Mouse (Mus musculus) left cerebral cortex, postnatal 4 days (tissue): Measurements from ENCODE around the gene Meox1. TPM values are rescaled to one million over a fixed set of nuclear protein-coding genes. Genes with fewer than 3 reads are reported as not detected.
A peak's percentile ranks its signal among the peaks of the same experiment; 100 is the strongest.

Experiments used
- DNase-seq: peaks from one replicate; pipeline ENCODE4 v3.0.0-alpha.2; 2022
- intact Hi-C: fragments of 180-260 bp; cut with DNase I; formaldehyde crosslinking; loops from one replicate; pipeline ENCODE4 v1.15.1; 2025
- total RNA-seq, 2 experiments: library from RNA; stranded (reverse); gene quantifications; 2 replicates each; pipeline ENCODE4 v1.2.3; 2021

Gene Meox1
- total RNA-seq, 2 experiments from 2014 or later = 1.2 to 1.5 TPM

DNA sequence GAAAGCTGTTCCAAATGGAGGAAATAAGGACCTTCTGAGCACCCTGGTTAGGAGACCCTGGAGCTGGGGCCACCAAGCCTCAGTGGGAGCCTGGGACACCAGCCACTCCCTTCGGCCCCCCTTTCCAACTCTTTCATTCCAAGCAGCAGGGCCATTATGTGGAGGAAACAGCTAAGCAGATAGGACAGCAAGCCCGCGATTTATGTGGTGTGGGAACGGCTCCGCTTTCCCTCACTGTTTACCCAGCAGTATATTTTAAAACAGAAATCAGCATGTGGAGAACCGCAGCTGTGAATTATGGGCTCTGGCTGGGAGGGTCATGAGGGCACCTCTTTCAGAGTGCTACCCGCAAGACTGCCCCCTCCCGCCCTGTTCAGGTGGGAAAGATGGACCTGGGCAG, 7.1 kb upstream of the Meox1 start:
- intact Hi-C loops = no loop called here
- no peak for DNase-seq

DNA sequence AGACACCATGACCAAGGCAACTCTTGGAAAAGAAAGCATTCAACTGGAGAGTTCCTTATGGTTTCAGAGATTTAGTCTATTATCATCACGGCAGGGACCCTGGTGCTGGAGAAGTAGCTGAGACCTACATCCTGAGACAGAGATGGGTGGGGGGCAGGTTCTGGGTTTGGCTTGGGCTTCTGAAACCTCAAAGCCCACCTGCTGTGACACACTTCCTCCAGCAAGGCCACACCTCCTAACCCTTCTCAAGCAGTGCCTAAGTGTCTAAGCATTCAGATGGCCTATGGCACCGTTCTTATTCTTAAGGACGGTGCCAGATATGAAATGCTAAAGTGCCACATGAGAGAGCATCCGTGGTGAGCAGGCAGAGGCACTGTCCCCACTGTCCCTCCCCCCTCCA, 4.2 kb upstream of the Meox1 start:
- intact Hi-C loops = no loop called here
- DNase-seq = no peak

- intact Hi-C loops = no loop called here
- DNase-seq = no peak
These were observed 2.6 kb upstream of the Meox1 start for GRCm38 (mm10) chr11:101896546-101897361.

DNA sequence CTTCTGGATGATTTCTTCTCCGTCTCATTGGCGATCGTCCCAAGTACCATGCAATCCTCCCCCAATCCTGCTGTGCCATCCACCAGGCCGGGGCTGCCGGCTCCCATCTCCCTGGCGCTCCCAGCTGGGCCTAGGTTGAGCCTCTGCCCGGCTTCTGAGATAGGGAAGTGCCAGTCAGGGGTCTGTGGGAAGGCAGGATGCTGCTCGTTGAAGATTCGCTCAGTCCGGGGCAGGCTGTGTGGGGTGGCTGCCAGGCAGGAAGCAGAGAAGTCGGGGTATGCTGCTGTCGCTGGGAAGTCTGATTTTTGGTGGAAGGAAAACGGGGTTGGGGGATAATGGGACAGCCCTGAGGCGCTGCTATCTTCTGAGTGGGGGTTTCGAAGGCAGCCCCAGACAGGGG, 614 bp downstream of the Meox1 start:
- DNase-seq = peak; percentile 46
- intact Hi-C loops = no loop called here

DNA sequence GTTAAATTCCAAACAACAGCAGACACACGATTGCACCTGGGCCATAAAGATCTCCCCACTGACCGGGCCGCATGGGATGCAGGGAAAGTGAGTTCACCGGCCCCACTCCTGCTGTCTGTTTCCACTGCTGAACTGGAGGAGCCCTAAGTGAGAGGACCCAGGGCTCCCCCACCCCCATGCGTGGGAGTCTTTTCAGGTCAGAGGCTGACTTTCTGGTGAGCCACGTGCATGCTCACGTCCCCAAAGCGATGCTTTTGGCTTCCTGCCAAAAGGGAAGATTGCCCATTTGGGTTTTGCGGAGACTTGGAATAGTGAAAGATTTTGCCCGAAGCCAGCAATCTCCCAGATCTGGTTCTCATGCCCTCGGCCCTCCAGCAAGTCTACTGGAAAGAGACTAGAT, 2.7 kb downstream of the Meox1 start:
- intact Hi-C loops = no loop called here
- peak; percentile 50 for DNase-seq

- peak; percentile 29 for DNase-seq
These were observed 4.4 kb downstream of the Meox1 start for GRCm38 (mm10) chr11:101889781-101890180.

GRCm38 (mm10) chr11:101888820-101889219, 5.4 kb downstream of the Meox1 start:
- intact Hi-C loops = no loop called here
- DNase-seq = no peak

More at GRCm38 (mm10) chr11:101889781-101890180, 4.4 kb downstream of the Meox1 start:
- intact Hi-C loops = no loop called here

GRCm38 (mm10) chr11:101886436-101886835, 7.7 kb downstream of the Meox1 start:
- intact Hi-C loops = no loop called here
- DNase-seq = no peak

GRCm38 (mm10) chr11:101885881-101886319, 8.3 kb downstream of the Meox1 start:
- intact Hi-C loops = no loop called here
- DNase-seq = no peak

DNA sequence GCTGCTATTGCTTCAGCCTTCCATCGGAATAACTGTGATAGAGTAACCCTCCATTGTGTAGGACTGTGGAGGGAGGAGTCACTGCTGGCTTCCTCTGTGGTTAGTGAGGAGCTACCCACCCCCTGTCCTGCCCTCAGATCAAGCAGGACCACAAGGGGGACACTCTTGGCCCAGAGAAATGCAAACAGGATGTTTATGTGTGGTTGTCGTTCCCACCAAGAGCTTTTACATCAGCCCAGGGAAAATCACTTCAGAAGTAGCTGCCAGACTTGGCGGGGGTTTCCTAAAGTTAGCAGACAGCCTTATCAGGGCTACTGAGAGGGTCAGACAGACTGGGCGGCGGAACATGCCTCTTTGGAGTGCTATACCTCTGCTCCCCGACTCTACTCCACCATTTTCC, 8.9 kb downstream of the Meox1 start:
- intact Hi-C loops = no loop called here
- no peak for DNase-seq

DNA sequence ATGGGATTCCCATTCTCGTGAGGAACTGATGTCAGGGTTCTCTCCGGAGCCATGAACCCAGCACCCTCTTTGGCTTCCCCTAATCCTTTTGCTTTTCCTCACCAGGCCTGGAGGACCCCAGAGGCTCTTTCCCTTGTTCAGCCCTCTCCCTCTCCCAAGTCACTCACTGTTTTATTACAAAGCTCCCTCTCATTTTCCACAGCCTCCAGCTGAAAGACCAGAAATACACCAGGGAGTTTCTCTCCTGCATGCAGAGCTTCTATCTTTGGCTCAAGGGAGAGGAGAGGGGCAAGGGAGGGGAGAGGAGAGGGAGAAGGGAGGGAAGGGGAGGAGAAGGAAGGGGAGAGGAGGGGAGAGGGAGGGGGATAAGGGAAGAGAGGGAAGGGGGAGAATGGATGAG, 10.3 kb downstream of the Meox1 start:
- intact Hi-C loops = no loop called here

GRCm38 (mm10) chr11:101882500-101883290, 11.5 kb downstream of the Meox1 start:
- intact Hi-C loops = no loop called here
- DNase-seq = no peak

More for the DNA sequence above, 10.3 kb downstream of the Meox1 start:
- no peak for DNase-seq

DNA sequence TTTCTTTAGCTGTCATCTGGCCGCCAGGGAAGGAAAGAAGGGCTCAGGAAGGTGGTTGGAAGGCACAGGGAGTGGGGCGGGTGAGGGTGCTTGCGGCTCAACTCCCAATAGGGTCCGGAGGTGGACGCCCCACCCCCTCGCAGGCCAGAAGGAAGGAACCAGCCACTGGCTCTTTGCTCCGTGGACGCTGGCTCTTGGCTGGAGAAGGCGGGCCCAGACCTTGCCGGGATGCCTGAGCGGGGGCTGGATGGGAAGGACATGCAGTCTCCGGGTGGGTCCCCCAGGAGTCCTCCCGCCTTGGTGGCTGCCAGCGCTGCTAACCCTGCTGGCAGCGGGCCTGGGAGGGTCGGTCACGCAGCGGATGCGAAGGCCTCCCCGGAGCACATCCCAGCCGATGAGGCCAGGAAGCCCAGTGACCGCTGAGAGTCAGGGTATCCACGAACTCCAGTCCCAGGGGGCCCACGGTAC, 12.5 kb downstream of the Meox1 start:
- DNase-seq = peak; percentile 56
- intact Hi-C loops = no loop called here

GRCm38 (mm10) chr11:101881185-101881584, 13.0 kb downstream of the Meox1 start:
- DNase-seq = no peak
- intact Hi-C loops = no loop called here

DNA sequence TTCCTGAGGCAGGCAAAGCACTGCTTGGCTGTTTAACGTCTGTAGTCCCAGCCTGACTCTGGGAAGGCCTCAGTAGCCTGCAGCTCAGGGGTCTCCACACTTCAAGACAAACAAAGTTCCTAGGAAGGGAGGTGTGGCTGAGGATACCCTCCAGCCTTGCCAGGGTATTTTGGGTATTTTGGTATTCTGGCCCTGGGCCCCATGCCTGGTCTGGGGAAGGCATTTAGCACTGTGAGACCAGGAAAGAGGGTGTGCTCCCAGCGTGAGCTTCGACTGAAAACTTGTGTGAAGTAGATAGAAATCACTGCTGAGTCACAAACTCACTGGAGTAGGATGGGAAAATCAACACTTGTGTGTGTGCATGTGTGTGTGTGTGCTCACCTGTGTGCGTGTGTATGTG, 14.5 kb downstream of the Meox1 start:
- intact Hi-C loops = no loop called here
- no peak for DNase-seq

DNA sequence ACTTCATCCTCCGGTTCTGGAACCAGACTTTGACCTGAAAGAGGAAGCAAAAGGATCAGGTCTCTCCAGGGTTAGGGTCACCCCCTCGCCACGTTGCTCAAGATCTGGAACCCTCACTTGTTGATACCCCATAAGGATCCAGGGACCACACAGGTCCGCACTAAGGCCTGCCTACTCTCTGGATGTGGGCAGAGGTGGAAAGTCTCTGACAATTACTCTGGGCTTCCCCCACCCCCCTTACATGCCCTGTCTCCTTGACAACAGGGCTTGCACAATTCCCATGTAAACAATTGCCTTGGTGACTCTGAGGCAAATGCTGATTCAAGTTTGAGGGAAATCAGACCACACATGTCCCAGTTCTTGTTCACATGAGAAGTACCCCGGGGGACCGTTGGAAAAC, 15.5 kb downstream of the Meox1 start:
- no peak for DNase-seq
- intact Hi-C loops = no loop called here

DNA sequence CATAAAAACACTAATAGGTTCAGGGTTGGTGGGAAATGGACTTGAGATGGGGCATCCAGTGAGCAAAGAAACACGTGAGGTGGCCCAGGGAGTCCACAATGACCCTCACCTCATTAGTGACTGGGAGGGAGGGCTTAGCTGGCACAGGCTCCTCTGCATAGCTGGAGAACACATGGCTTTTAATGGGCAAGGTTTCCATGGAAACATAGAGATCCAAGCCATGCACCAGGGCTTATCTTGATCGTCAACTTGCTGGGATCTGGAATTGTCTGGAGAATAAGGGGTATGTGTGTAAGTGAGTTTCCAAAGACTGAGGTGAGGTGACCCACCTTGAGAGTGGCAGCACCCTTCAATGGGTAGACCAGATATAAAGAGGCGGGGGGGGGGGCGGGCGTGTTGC, 19.2 kb downstream of the Meox1 start:
- intact Hi-C loops = no loop called here
- DNase-seq = peak; percentile 29

DNA sequence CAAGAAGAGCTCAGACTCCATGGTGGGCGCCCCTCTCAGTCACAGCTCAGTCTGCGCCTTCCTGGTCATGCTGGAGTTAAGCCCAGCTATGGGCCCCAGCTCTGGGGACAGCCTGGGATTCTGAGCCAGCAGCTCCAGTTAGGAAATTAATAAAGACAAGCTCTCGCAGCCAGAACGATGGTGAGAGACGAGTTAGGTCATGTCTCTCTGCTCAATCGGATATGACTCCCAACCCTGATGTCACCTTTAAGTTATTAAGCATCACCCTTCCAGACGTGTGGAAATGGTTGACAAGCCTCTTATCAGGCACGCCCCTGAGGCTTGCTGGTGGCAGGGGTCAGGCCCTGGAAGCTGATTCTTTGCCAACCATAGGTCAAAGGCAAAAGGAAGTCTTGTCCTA, 20.3 kb downstream of the Meox1 start:
- DNase-seq = peak; percentile 70
- intact Hi-C loops = no loop called here

DNA sequence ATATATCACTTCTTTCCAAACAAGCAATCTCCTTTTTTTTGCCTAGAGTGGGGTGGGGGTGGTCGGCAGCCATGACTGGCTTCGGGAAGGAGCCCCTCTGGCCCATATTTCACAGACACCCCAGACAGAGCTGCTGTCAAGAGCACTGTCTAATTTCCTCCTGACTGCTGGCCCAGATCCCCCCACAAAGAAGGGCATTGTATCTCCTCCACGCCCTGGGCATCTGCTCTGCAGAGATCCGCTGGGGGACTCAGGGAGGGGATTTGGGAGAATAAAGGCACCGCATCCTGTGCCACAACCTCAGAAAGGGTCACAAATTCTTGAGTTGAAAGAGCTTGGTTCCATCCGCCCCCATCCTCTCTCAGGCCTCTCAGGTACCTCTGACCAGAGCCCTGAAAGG, 22.7 kb downstream of the Meox1 start:
- DNase-seq = no peak
- intact Hi-C loops = no loop called here

DNA sequence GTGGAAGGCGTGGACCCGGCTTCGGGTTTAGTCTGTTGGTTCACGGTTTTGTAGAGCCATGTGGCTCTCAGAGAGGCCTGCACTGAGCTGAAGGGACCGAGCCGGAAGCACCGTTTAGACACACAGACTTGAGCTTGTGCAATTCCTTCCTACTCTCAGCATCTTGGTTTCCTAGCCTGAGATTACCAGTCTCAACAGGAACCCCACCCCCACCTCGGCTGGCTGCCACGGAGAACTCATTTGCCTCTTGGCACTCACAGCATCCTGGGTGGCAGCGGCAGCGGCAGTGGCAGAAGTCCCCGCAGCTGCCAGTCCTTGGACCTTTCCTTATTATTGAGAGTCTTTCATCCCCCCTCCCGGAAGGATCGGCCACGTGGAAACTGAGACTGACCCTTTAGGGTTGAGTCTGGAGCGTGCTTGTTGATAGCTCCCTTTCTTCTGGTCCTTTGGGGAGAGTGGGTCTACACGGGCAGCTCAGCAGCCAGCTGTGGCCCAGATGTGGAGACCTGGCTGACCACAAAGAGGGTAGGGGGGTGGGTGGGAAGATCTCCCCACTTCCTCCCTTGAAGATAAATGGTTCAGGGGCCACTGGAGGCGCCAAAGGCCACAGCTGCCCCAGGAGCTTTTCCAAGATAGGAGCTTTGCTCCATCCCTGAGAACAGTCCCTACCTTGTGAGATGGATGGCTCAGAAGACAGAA, 24.0 kb downstream of the Meox1 start:
- DNase-seq = peak; percentile 92

DNA sequence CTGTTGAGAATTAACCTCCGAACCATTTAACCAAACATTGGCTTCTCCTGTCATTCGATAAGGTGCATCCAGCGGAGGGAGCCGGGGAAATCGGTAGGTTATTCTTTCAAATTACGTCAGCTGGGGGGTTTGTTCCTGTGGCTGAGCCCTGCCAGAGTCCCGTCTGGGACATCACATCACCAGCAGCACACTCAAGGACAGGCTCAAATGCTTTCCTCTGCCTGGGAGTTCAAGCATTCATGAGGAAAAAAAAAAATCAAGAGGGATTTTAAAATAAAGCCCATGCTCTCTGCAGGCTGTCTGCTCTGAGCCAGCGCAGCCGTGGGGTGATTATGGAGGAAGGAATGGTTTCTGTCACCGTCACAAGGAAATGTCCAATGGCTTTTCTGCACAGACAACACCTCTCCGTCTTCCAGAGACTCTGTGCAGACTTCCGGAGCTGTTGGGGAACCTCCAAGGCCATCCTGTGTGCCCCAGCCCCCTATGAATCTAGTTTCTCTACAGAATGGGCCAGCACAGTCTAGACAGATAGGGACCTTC, 26.6 kb downstream of the Meox1 start:
- DNase-seq = no peak
- intact Hi-C loops = no loop called here

More for the DNA sequence above, 24.0 kb downstream of the Meox1 start:
- intact Hi-C loops = no loop called here
